In genomic region chr11:31412376-31412775, GRCm38 (mm10) we compare ENCODE assay signal across 26 mouse cellular contexts. TPM values are rescaled to one million over a fixed set of nuclear protein-coding genes. Genes with fewer than 3 reads are reported as not detected.
DNase-seq lines count a peak whose midpoint lies in the region; ATAC-seq and TF ChIP-seq lines count a peak whose summit lies in the region.
"Had no signal": no experiment of that assay in that cellular context is flagged by ENCODE, and none has a peak within 500 bp of the region (broad histone marks: within the 10 kb centered on the region; RNA-seq: fewer than 3 reads in every experiment).

No protein-coding gene starts in this region.

- TF ChIP-seq CTCF in heart, adult 2 months (IDR thresholded peaks at IDR 0.05) = no peak

- H3K4me1 ChIP-seq in heart, adult 2 months (ENCODE audit: control insufficient read depth, insufficient read depth, low read length) = no peaks in the 10 kb centered on the region
- H3K4me1 ChIP-seq in kidney, embryonic 15.5 days = no peaks in the 10 kb centered on the region
- H3K4me1 ChIP-seq: embryonic facial prominence, embryonic 10.5 days; embryonic facial prominence, embryonic 13.5 days; forebrain, embryonic 12.5 days; forebrain, embryonic 15.5 days; hindbrain, embryonic 12.5 days; hindbrain, embryonic 15.5 days had no signal

- intact Hi-C loops in heart, adult 2 months (cut with DNase I) = no loop called here

- TF ChIP-seq POLR2A in heart, adult 2 months (IDR thresholded peaks at IDR 0.05; ENCODE audit: insufficient read depth, low read depth, low read length) = no peak

- peak; percentile 45 for DNase-seq in cerebellum, adult 11-12 months
- DNase-seq in cerebellum, postnatal 4 days (ENCODE audit: low spot score in 2 of 2) = no peak
- DNase-seq in cerebellum, adult 9-10 months = peak; percentile 60
- peak; percentile 30 to 73 for DNase-seq in cerebellum, postnatal 14 days
- DNase-seq in heart, adult 2 months = no peak
- DNase-seq in urinary bladder, adult 18-20 months (ENCODE audit: low spot score in 2 of 2) = no peak
- DNase-seq: adrenal gland, postnatal 10 days; adrenal gland, postnatal 36 days; B cell, adult 2 months; embryo, embryonic 11 days; gastrocnemius, postnatal 10 days; gastrocnemius, postnatal 36 days; kidney, adult 2 months had no signal

- H3K4me2 ChIP-seq in kidney, embryonic 15.5 days = no peak overlapping the region
- H3K4me2 ChIP-seq: embryonic facial prominence, embryonic 13.5 days; forebrain, embryonic 12.5 days; forebrain, embryonic 15.5 days; heart, embryonic 11.5 days; hindbrain, embryonic 12.5 days; hindbrain, embryonic 15.5 days had no signal

- TF ChIP-seq EP300 in heart, adult 2 months (IDR thresholded peaks at IDR 0.05; ENCODE audit: insufficient read depth, low read depth, low read length) = no peak

- H3K79me2 ChIP-seq in heart, adult 2 months (replicated peaks; ENCODE audit: control insufficient read depth, insufficient read depth, low read length) = no peaks in the 10 kb centered on the region

- no peaks in the 10 kb centered on the region for H3K9me3 ChIP-seq in kidney, embryonic 15.5 days (replicated peaks)
- H3K9me3 ChIP-seq: embryonic facial prominence, embryonic 13.5 days; forebrain, embryonic 12.5 days; forebrain, embryonic 15.5 days; G1E; hindbrain, embryonic 12.5 days; hindbrain, embryonic 15.5 days had no signal

- ATAC-seq in kidney, embryonic 15.5 days (replicated peaks; ENCODE audit: low FRiP score) = no peak
- ATAC-seq: forebrain, embryonic 15.5 days; intestine, postnatal 0 days; Patski had no signal

- no peak overlapping the region for H3K27ac ChIP-seq in heart, adult 2 months
- no peak overlapping the region for H3K27ac ChIP-seq in kidney, embryonic 15.5 days
- H3K27ac ChIP-seq: embryonic facial prominence, embryonic 10.5 days; embryonic facial prominence, embryonic 13.5 days; forebrain, embryonic 12.5 days; forebrain, embryonic 15.5 days; hindbrain, embryonic 12.5 days; hindbrain, embryonic 15.5 days had no signal

- H3K27me3 ChIP-seq in heart, adult 2 months (ENCODE audit: control insufficient read depth, insufficient read depth, low read length) = no peaks in the 10 kb centered on the region
- H3K27me3 ChIP-seq in kidney, embryonic 15.5 days = no peaks in the 10 kb centered on the region
- H3K27me3 ChIP-seq: CH12.LX; embryonic facial prominence, embryonic 13.5 days; forebrain, embryonic 12.5 days; forebrain, embryonic 15.5 days; hindbrain, embryonic 12.5 days; hindbrain, embryonic 15.5 days; Patski had no signal

- H3K36me3 ChIP-seq in heart, adult 2 months (ENCODE audit: control insufficient read depth, insufficient read depth, low read length) = no peaks in the 10 kb centered on the region
- no peaks in the 10 kb centered on the region for H3K36me3 ChIP-seq in kidney, embryonic 15.5 days
- H3K36me3 ChIP-seq: embryonic facial prominence, embryonic 10.5 days; embryonic facial prominence, embryonic 13.5 days; forebrain, embryonic 12.5 days; forebrain, embryonic 15.5 days; G1E; hindbrain, embryonic 12.5 days; hindbrain, embryonic 15.5 days had no signal

- H3K9ac ChIP-seq in heart, adult 2 months (ENCODE audit: low read depth, low read length) = no peak overlapping the region
- H3K9ac ChIP-seq in kidney, embryonic 15.5 days = no peak overlapping the region
- H3K9ac ChIP-seq: embryonic facial prominence, embryonic 13.5 days; forebrain, embryonic 12.5 days; forebrain, embryonic 15.5 days; hindbrain, embryonic 12.5 days; hindbrain, embryonic 15.5 days had no signal

- WGBS in heart, adult 2 months = 75% methylated on average over 3 of the region's 3 CpGs
- 82% methylated on average over 3 of the region's 3 CpGs for WGBS in kidney, embryonic 15.5 days

- H3K4me3 ChIP-seq in heart, adult 2 months = no peak overlapping the region
- H3K4me3 ChIP-seq in kidney, embryonic 15.5 days (replicated peaks) = no peak overlapping the region
- H3K4me3 ChIP-seq: embryonic facial prominence, embryonic 10.5 days; embryonic facial prominence, embryonic 13.5 days; erythroblast, embryonic 14.5 days; forebrain, embryonic 12.5 days; forebrain, embryonic 15.5 days; hindbrain, embryonic 12.5 days; hindbrain, embryonic 15.5 days had no signal

RNA-seq across cellular contexts. Expression of gene Stc2, which starts 42.5 kb away (rescaled TPM):
- 10 to 100 TPM; 14.1 to 20.7 TPM for total RNA-seq in heart, adult 2 months (2021)
- 8.3 and 12.7 TPM in 2 replicates for polyA plus RNA-seq in heart, adult 2 months (2012; rRNA removed)
- polyA plus RNA-seq in kidney, embryonic 15.5 days (2015; fragmentation: Nextera tagmentation; extraction: Ambion mirVana) = 2.2 and 2.8 TPM in 2 replicates
- total RNA-seq: CH12.LX had no signal
- polyA plus RNA-seq: erythroblast, embryonic 14.5 days; G1E had no signal

Comparison
In these comparisons a context has a peak if more than half of its experiments do, and no peak if none do; other contexts are left out.
1. DNase-seq: peak in cerebellum, adult 11-12 months (single experiment), cerebellum, adult 9-10 months (single experiment) and cerebellum, postnatal 14 days (2 of 2); none in cerebellum, postnatal 4 days (0 of 2), heart, adult 2 months (0 of 2) and urinary bladder, adult 18-20 months (0 of 2).